Mouse (Mus musculus) monocyte, adult 5-6 weeks (primary cell): Measurements from ENCODE around the gene Gm45521. TPM values are rescaled to one million over a fixed set of nuclear protein-coding genes. Genes with fewer than 3 reads are reported as not detected.

ENCODE experiments used
- ATAC-seq: fragments of 153-309, 156-312 bp; replicated peaks from 2 replicates; pipeline ENCODE4 v1.8.0; 2017; ENCODE audit warnings: mild to moderate bottlenecking; ENCODE audit not compliant: low TSS enrichment, insufficient number of reproducible peaks, severe bottlenecking, poor library complexity, low FRiP score
- total RNA-seq: library from RNA; stranded (forward); fragments of 200-1000, 200-491, 200-594 nt; gene quantifications from 3 replicates; pipeline ENCODE4 v1.2.3, GENCODE M21; 2017

The Gm45521 gene
- not detected in 3 replicates for total RNA-seq

- no peak for ATAC-seq
Measured at GRCm38 (mm10) chr14:7957049-7957448, at the start of gene Gm45521. Gm45521 (plus strand) TSS chr14:7957288.

- no peak for ATAC-seq
Measured at GRCm38 (mm10) chr14:7909472-7909871, 47.6 kb upstream of the Gm45521 start.

GRCm38 (mm10) chr14:7913842-7914241 is 43.2 kb upstream of the Gm45521 start:
- peak; percentile 85 for ATAC-seq

GRCm38 (mm10) chr14:7914461-7914860 is 42.6 kb upstream of the Gm45521 start:
- ATAC-seq = no peak

GRCm38 (mm10) chr14:7918150-7918991 is 38.7 kb upstream of the Gm45521 start:
- ATAC-seq = no peak

- ATAC-seq = no peak
Measured at GRCm38 (mm10) chr14:7919309-7919708, 37.8 kb upstream of the Gm45521 start.

GRCm38 (mm10) chr14:7919921-7920320 is 37.2 kb upstream of the Gm45521 start:
- ATAC-seq = no peak

- no peak for ATAC-seq
Measured at GRCm38 (mm10) chr14:7921459-7921858, 35.6 kb upstream of the Gm45521 start.

GRCm38 (mm10) chr14:7923635-7924034 is 33.5 kb upstream of the Gm45521 start:
- ATAC-seq = no peak

GRCm38 (mm10) chr14:7928362-7928761 is 28.7 kb upstream of the Gm45521 start:
- ATAC-seq = no peak

- no peak for ATAC-seq
Measured at GRCm38 (mm10) chr14:7929029-7929428, 28.1 kb upstream of the Gm45521 start.

GRCm38 (mm10) chr14:7932151-7932550 is 24.9 kb upstream of the Gm45521 start:
- ATAC-seq = no peak

GRCm38 (mm10) chr14:7934166-7934565 is 22.9 kb upstream of the Gm45521 start:
- ATAC-seq = 0 out of 2 replicates have a peak, but pooled peaks have one; percentile 32

- no peak for ATAC-seq
Measured at GRCm38 (mm10) chr14:7937052-7937630, 19.9 kb upstream of the Gm45521 start.

- no peak for ATAC-seq
Measured at GRCm38 (mm10) chr14:7938809-7939784, 18.0 kb upstream of the Gm45521 start.

- ATAC-seq = no peak
Measured at GRCm38 (mm10) chr14:7941413-7941812, 15.7 kb upstream of the Gm45521 start.

GRCm38 (mm10) chr14:7943101-7943800 is 13.8 kb upstream of the Gm45521 start:
- ATAC-seq = no peak

GRCm38 (mm10) chr14:7943801-7944135 is 13.3 kb upstream of the Gm45521 start:
- ATAC-seq = no peak
